8 mouse cellular contexts compared by ENCODE assay signal in genomic region chr19:4037788-4038232, GRCm38 (mm10). TPM values are rescaled to one million over a fixed set of nuclear protein-coding genes. Genes with fewer than 3 reads are reported as not detected.
A peak's percentile ranks its signal among the peaks of the same experiment; 100 is the strongest.
DNase-seq lines count a peak whose midpoint lies in the region; ATAC-seq lines count a peak whose summit lies in the region.

Gstp1 (minus strand) TSS chr19:4037985.

- peak; percentile 81 for ATAC-seq in hindbrain, embryonic 11.5 days (ENCODE audit: low FRiP score)
- ATAC-seq in lung, embryonic 16.5 days (ENCODE audit: low read depth) = peak; percentile 93

- H3K9ac ChIP-seq in hindbrain, embryonic 11.5 days (ENCODE audit: low read depth, low read length) = peak within 1 kb of the TSS; percentile 70
- peak within 1 kb of the TSS; percentile 92 for H3K9ac ChIP-seq in lung, embryonic 16.5 days (ENCODE audit: low read length)

- H3K4me2 ChIP-seq in hindbrain, embryonic 11.5 days (replicated peaks; ENCODE audit: low read depth, low read length) = peak within 1 kb of the TSS; percentile 66
- H3K4me2 ChIP-seq in lung, embryonic 16.5 days (ENCODE audit: low read depth, low read length) = peak within 1 kb of the TSS; percentile 81

- H3K36me3 ChIP-seq in hindbrain, embryonic 11.5 days (ENCODE audit: control insufficient read depth, insufficient read depth, low read length) = no peaks in the 10 kb centered on the region
- peaks cover 3% of the 10 kb centered on the region; the same call in 1 of the 2 replicates for H3K36me3 ChIP-seq in lung, embryonic 16.5 days (ENCODE audit: control insufficient read depth, insufficient read depth, low read length)

- H3K9me3 ChIP-seq in hindbrain, embryonic 11.5 days (ENCODE audit: control insufficient read depth, low read length) = no peaks in the 10 kb centered on the region
- no peaks in the 10 kb centered on the region for H3K9me3 ChIP-seq in lung, embryonic 16.5 days (ENCODE audit: control insufficient read depth, low read length)

- H3K4me3 ChIP-seq in hindbrain, embryonic 11.5 days (ENCODE audit: low read depth, low read length) = peak within 1 kb of the TSS; percentile 61
- H3K4me3 ChIP-seq in lung, embryonic 16.5 days (ENCODE audit: low read length) = peak within 1 kb of the TSS; percentile 86

- no peaks in the 10 kb centered on the region for H3K27me3 ChIP-seq in hindbrain, embryonic 11.5 days (ENCODE audit: control insufficient read depth, insufficient read depth, low read length)
- no peaks in the 10 kb centered on the region for H3K27me3 ChIP-seq in lung, embryonic 16.5 days (ENCODE audit: control insufficient read depth, insufficient read depth, low read depth, low read length)

- no peak within 1 kb of the TSS for H3K27ac ChIP-seq in hindbrain, embryonic 11.5 days (ENCODE audit: low read depth, low read length)
- H3K27ac ChIP-seq in lung, embryonic 16.5 days (ENCODE audit: low read length) = peak within 1 kb of the TSS; percentile 82

- DNase-seq in Muller cell, postnatal 12 days (ENCODE audit: inconsistent ontology term) = peak; percentile 91
- DNase-seq in cerebellum, postnatal 10 days = peak; percentile 81 to 87
- peak; percentile 73 to 83 for DNase-seq in frontal cortex, postnatal 10 days (ENCODE audit: low spot score in 2 of 2)
- peak; percentile 84 for DNase-seq in hindbrain, embryonic 11.5 days (ENCODE audit: low spot score)
- DNase-seq in layer of hippocampus, adult 9-11 months = peak; percentile 92
- DNase-seq in ovary, postnatal 10 days (ENCODE audit: low spot score) = peak; percentile 64
- peak; percentile 88 for DNase-seq in thymus, postnatal 0 days (ENCODE audit: low spot score)

- under 1% methylated on average over 26 of the region's 26 CpGs for WGBS in hindbrain, embryonic 11.5 days
- WGBS in lung, embryonic 16.5 days = 0% methylated on average over 26 of the region's 26 CpGs

- H3K4me1 ChIP-seq in hindbrain, embryonic 11.5 days (replicated peaks; ENCODE audit: control insufficient read depth, insufficient read depth, low read length) = no peaks in the 10 kb centered on the region
- peaks cover 10% of the 10 kb centered on the region for H3K4me1 ChIP-seq in lung, embryonic 16.5 days (replicated peaks; ENCODE audit: control insufficient read depth, insufficient read depth, low read length)

RNA-seq across cellular contexts. Expression of gene Gstp1, which starts in this region (rescaled TPM):
- polyA plus RNA-seq in hindbrain, embryonic 11.5 days (2014; fragmentation: Nextera tagmentation; extraction: Ambion mirVana) = 343 and 348 TPM in 2 replicates
- polyA plus RNA-seq in lung, embryonic 16.5 days (2015; fragmentation: Nextera tagmentation; extraction: Ambion mirVana) = 432 and 433 TPM in 2 replicates
- 609 and 681 TPM in 2 replicates for polyA plus RNA-seq in thymus, postnatal 0 days (2015; fragmentation: Nextera tagmentation; extraction: Ambion mirVana)
